Mouse (Mus musculus) liver (tissue): Measurements from ENCODE around the gene Slc36a3.

Experiments
- DNase-seq: peaks from one replicate; pipeline ENCODE4 v3.0.0-alpha.2; 2020; ENCODE audit warnings: mixed read lengths

The Slc36a3 gene

DNA sequence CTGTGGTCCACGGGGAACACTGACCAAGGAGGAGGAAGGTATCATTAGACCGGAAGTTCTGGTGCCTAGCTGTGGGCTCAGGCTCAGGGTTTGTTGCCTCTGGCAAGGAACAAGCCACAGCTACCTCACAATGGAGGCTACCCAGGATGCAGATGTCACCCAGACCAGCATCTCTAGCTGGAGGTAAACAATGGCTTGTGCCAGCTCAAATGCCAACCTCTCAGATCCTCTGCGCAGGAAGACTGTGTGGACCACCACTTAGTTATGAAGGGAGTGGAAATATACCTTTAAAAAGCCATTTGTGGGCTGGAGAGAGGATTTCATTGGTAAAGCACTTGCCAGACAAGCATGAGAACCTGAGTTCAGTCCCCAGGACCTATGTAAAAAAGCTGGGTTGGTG is at the start of gene Slc36a3:
Gene Slc36a3 (minus strand): TSS at position 101 of the 400 bp plus-strand sequence.
- no peak for DNase-seq

DNA sequence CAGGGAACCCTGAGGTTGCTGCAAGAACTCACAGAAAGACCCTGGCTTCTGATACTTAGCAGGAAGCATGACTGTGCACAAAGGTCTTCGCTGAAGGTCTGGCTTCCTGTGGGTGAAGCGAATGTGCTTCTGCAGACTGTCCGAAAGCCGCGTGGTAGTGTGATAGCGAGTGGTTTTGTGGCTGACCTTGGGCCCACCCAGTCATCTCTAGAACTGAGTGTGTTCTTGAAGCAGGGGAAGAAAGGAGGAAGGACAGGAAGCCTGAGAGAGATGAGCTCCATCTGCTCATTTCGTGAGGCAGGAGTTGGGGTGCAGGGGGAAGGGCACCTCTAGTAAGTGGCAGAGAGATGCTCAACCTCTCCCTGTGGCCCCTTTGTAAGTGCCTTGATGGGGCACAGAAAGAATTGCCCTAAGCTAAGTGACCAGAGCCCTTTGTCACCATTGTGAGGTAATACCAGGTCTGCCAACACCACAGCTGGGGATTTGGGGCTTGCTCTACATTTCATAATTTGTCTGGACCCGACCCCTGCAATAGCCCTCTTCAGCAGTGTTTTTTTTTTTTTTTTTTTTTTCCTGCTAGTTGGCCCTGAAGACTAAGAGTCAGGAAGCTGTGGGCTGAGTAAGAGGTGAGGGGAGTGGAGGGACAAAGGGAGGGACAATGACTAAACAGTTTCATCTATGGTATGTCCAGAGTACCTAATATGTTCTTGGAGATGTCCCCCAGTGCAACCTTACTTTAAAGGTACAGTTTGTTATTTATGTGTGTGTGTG is 46.4 kb upstream of the Slc36a3 start:
- DNase-seq = peak; percentile 31

DNA sequence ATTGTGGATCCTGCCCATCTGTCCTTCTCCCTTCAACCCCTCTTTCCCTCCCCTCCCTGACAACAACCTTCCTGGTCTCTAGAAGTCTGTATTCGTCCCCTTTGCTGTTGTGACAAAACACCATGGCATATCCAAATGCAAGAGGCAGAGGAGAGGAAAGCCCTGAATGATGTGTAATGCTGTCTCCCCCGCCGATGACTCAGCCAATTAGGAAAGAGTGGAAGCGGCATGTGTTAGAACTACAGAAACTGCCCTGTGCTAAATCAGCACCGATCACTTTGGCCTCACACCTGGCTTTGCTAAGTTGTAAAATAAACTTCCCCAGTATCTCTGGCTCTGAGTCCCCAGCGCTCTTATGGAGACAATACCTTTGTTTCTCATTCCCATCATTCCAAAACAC is 45.6 kb upstream of the Slc36a3 start:
- no peak for DNase-seq

DNA sequence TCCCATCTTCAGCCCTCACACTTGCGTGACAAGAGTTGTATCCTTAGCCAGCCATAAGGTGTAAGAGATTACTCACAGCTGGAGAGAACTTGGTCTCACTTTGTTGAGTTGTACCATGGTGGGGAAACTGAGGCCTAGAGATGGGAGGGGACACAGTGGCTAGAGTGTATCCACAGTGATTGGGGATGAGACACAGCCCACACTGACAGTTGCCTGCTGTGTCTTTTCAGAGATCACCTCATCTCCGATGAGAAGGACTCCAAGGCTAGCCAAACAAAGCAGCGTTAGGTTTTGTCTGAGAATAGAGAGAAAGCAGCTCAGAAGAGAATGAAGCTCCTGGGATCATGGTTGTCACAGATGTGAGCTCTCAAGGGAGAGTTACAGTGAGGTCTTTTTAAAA is 38.7 kb upstream of the Slc36a3 start:
- no peak for DNase-seq

DNA sequence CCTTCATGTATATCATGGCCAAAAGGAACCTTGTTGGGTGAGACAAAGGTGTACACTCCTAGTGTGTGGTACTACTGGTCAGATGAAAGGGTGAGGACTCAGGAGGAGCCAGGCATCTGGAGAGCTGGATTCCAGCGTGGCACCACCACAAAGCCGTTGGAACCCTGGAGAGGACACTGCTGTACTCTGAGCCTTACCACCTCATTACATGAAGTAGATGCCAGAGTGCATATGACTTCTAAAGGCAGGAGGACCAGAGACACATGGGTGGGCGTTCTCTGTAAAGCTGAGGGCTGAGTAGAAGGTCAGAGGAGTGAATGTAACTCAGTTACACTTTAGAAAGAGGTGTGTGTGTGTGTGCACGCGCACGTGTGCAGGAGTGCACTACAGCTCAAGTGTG is 36.3 kb upstream of the Slc36a3 start:
- DNase-seq = no peak

DNA sequence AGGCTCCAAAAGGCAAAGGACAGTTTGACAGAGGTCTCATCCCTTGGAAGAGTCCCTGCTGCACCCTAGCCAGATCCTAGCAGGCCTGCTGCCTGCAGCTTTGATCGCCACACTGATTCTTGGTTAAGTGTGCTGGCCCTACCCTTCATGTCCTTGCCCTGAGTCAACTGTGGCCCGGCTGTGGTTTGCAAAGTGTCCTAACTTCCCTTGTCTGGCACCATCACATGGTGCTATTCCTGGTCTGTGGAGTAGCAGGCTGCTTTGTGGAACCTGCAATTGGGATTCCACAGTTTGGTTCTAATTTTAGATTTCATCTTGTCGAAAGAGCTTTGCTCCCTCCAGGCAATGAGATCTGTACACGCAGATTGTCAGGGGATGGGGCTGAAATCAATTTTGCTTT is 35.8 kb upstream of the Slc36a3 start:
- DNase-seq = no peak

DNA sequence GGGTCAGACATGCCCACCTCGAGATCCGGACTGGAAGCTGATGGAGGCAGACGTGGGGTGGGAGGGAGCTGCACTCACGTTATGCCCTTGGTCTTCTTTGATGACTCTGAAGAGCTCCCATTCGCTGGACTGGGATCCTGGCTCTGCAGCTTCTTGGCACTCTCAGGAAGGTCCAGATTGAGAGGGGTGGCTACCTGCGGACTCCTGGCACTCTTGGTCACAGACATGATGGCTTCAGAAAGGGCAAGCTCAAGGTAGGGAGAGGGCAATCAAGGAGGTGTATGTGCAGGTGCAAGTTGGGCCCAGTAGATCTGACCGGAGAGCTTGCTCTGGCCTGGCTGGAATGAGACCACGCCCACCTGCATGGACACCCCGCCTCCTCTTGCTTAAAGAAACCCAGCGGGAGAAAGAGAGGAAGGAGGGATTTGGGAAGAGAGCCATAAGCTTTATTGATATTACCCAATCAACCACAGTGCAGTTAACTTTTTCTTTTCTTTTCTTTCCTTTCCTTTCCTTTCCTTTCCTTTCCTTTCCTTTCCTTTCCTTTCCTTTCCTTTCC is 33.3 kb upstream of the Slc36a3 start, which contains the start of gene Slc36a2:
Gene Slc36a2 (minus strand): TSS at position 345 of the 559 bp plus-strand sequence.
- peak; percentile 45 for DNase-seq

DNA sequence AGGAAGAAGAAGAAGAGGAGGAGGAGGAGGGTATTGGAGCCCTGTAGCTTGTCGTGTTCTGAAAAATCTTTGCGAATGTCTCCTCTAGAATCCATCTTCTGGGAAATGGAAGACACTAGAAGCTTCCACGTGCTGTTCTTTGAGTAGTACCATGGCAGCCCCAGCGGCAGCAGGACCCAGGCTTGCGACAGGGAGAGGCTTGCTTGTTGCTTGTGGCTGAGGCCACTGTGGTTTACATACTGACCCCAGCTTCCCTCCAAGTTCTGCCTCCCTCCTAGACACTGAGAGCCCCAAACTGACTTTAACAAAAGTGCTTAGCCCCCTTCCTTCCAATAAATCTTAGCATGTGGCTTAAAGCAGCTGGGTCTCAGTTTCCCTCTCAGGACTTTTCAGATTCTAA is 32.7 kb upstream of the Slc36a3 start:
- DNase-seq = no peak

DNA sequence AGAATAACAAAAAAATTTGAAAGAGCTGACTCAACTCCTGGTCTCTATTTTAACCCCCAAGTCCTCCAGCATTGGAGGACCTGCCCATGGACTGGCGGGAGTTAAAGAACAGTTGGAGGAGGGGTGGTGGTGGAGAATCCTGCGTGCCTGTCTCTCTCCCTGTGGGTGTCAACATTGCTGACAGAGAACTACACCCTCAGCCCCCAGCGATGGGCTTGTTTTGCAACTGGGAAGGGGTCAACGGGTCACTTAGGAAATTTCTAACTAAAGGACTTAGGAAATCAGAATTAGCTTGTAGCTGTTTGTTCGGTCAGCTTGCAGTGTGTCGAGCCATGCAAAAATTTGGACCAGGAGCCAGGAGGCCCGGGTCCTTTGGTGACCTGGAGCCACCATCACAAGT is 31.6 kb upstream of the Slc36a3 start:
- peak; percentile 38 for DNase-seq

DNA sequence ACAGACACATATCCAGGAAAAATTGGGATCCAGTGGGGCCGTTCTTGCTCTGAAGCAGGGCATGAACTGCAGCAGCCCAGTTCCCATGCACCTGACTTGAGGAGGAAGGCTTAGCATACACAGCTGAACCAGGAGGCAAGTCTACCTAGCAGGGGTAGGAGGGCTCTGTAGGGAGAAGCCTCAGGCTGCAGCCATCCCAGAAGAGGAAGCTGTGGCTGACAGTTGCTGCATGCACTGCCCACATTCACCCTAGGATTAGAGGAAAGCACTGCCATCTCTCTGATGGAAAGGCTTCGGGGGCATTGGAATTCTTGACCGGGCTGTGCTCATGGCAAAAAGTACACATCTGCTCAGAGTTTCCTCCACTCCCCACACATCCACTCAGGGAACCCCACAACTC is 28.3 kb upstream of the Slc36a3 start:
- no peak for DNase-seq

DNA sequence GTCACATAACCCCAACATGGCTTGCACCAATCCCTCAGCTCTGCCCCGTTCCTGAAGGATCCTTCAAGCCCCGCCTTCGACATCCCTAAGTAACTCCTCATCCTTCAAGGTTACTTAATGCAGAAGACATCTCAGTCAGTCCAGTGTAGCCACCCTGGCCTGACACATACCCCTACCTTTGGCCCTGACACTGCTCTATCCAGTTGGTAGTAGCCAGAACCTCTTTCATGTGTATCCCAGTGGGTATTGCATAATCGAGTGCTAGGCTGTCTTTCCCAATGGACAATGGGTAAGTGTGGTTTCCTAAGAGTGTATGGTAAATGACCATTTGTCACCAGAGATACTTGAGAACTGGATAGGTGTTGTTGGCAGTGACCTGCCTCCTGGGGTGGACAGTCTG is 27.3 kb upstream of the Slc36a3 start:
- DNase-seq = no peak

DNA sequence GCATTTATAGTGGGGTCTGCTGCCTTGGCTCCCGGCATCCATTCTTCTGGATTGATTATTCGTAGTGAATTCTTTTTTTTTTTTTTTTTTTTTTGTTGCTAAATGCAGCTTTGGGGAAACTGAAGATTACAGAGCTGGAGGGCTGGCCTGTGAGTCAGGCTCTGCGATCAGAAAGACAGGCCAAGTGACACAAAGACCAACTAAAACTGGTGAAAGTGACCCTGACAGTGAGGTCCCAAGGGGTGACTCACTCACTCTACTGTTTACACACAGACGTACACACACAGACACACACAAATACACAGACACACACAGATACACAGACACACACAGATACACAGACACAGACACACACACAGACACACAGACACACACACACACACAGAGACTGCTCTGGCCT is 19.0 kb upstream of the Slc36a3 start:
- no peak for DNase-seq

DNA sequence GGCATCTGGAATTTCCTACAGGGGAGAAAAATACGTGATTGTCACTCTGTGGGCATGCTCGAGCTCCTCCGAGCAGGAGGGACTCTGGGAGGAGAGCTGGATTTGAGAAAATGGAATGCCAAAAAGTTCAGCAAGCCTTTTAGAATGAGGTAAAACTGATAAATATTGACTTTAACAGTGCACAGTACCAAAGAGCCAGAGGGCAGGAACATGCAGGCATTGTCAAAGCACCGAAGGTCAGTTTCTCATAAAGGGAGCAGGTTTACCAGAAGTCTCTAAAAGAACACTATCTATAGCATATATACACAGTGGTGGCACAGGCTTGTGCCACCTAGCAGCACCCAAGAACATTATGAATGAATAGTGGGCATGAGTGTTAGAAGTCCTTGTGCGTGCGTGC is 17.4 kb upstream of the Slc36a3 start:
- DNase-seq = no peak

DNA sequence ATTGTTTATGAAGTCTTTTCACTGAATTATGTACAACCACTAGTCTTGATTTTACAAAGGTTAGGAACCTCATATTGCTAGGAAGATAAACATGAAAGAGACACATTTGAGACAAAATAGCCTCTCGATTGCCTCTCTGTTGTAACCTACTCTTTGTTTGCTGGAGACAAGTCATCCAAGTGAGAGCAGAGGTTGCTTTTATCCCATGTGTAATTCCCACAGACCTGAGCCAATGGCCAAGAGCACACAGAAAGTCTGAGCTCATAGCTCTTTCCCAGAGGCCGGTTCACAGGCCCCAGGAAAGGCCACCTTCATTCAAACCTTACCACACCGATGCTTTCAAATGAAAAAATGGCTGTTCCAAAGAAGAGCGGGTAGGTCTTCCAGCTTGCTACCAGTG is 17.0 kb upstream of the Slc36a3 start:
- DNase-seq = no peak

DNA sequence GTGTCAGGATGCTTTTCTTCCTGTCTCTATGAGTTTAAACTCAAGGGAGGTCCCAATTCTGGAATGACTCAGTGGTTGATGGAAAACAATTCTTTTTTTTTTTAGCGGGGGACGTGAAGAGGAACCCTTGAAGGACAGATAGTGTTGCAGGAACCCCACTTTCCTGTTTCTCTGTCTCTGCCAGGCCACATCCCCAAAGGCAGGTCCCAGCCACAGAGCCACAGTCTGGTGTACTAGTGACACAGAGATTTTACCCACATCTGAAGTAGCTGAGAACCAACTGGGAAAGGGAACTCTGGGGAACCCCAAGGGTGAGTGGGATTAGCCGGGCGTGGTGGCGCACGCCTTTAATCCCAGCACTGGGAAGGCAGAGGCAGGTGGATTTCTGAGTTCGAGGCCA is 14.2 kb upstream of the Slc36a3 start:
- no peak for DNase-seq

DNA sequence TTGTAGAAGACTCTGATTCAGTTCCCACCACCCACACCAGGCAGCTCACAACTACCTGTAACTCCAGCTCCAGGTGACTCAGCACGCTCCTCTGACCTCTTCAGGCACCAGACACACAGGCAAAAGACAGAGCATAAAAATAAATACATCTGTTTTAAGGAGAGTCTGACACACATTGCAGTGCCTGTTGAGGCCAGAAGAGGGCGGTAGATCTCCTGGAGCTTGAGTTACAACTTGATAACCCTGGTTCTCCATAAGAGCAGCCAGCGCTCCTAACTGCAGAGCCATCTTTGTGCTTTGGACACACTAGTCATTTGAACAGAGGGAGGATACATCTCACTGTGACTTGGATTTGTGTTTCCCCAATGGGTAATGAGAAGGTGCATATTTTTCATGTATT is 13.2 kb upstream of the Slc36a3 start:
- DNase-seq = peak; percentile 48

DNA sequence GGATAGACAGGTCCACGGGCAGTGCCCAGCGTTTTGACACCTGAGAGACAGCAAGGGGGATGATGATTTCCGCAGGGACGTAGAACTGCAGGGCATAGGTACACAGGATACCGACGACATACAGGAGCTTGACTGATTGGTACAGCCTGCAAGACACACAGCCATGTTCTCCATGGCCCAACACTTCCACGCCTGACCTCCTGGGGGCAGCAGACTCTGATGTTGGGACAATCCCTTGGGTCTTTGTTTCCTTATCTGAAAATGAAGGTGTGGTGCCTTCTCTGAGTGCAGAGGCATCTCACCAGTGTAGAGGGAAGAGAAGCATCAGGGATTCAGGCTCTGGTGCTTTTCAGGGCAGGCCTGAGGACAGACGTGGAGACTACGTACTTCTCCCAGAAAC is 11.2 kb upstream of the Slc36a3 start:
- peak; percentile 62 for DNase-seq

DNA sequence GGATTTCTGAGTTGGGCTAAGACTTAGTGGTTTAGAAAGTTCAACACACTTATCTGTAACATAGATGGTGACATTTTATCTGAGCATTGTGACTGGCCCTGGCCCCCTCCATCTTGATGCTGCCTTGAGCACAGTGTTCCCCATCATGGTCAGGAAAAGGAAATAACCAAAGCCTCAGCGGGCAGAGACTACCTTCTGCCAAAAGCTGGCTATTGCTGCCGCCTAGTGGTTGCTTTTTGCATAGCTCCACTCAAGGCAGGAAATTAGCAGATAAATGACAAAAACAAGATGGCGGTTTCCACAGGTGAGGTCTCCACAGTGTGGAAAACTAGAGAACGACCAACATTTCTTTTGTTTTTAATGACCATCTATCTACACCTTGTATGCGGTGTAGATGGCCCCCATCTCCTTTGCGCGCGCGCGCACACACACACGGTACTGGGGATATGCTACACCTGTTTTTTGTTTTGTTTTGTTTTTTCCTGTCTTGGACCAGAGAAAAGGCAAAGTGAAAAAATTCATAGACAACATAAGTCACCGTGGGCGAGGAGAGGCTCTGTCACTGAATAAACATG is 7.4 kb upstream of the Slc36a3 start:
- DNase-seq = peak; percentile 80

DNA sequence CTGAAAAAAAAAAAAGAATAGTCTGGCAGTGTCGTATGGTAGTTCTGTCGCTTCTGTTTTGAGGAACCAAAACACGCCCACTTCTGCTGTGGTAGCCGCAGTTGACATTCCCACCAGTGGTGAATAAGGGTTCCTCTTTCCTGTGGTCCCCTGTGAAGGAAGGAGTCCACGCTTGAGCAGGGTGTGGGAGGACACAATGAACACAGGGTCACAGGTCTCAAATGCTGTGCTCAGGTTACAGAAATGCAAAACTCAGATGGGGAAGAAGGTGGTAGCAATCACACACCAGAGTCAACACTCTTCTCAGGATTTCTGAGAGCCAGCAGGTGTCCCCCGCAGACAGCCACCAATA is 3.5 kb upstream of the Slc36a3 start:
- DNase-seq = peak; percentile 18

DNA sequence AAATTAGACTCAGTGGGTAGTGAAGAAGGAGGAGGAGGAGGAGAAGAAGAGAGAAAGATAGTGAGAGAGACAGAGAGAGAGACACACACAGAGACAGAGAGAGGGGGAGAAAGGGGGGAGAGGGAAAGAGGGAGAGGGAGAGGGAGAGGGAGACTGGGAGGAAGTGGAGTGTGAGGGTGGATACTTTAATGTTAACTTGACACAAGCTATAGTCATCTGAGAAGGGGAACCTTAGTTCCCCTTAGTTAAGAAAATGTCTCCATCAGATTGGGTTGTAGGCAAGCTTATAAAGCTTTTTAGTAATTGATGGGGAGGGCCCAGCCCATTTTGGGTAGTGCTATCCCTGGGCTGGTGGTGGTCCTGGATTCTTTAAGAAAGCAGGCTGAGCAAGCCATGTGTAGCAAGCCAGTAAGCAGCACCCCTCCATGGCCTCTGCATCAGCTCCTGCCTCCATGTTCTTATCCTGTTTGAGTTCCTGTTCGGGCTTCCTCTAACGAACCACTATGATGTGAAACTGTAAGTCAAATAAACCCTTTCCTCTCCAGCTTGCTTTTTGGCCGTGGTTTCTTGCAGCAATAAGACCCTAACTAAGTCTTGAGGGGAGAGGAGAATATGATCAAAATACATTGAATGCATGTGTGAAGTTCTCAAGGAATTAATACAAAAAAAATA is 3.0 kb upstream of the Slc36a3 start:
- no peak for DNase-seq

DNA sequence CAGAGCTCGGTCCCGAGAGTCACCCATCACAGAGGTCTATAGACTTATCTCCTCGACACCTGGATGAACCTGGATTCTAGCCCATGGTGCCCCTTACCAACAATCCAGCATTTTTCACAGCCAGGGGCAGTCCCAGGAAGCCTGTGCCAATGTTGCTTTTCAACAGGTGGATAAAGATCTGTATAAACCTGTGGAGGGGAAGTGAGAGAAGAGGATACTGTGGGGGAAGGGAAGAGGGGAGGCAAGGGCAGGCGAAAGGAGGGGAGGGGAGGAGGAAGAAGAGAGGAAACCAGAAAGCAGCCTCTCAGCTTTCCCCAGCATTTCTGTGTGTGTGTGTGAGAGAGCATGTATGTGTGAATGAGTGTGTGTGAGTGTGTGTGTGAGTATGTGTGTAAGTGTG is 3.0 kb downstream of the Slc36a3 start:
- DNase-seq = no peak

DNA sequence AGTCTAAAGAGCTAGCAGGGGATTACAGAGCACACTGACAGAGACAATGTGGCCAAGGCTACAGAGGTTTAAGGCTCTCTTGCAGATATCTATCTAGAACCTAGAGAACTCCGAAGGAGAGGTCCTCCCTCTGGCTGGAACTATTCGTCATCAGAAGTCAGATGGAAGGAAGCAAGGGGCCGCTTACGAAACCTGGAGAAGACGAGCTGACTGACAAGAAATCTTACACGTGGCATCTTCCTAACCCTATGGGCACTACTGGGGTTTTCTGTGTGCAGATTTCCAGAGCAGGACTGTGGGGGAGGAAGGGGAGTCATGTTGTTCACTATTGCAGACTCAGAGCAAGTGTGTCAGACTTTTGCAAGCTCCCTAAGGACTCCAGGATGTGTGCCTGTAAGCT is 4.1 kb downstream of the Slc36a3 start:
- DNase-seq = no peak

DNA sequence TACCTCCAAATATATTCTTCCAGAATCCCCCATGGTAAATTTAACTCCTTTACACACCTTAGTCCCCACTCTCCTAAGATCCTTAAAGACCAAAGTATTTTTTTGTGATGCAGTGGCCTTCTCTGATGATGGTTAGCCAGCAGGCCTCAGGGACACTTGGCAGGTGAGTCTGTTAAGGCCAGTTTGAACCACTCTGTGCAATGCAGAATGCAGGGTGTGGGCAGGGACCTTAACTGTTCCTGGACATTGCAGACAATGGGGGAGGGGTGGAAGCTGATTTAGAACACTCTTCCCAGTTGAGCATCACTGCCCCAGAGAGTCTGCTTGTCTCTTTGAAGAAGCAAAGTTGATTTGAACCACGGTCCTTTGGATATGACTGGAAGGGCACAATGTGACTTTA is 4.7 kb downstream of the Slc36a3 start:
- no peak for DNase-seq

DNA sequence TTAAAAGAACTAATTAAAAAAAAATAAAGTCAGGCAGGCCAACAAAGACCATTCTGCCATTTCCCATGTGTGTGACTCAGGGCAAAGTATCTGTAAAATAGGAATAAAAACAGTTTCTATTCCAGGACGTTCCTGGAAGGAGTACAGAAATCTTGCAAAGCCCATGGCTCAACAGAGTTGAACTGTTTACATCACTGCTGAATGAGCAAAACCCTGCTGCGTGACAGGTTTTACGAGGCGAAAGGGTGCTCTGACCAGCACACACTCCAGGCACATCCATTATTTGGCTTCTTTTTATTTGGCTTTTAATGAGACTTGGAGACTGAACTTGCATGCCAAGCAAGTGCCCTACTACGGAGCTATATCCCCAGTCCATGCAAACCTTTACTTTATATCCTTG is 7.5 kb downstream of the Slc36a3 start:
- DNase-seq = no peak
